Mouse (Mus musculus): ENCODE results near the gene Btbd35f8. TPM values are rescaled to one million over a fixed set of nuclear protein-coding genes. Genes with fewer than 3 reads are reported as not detected.

Gene Btbd35f8
- polyA plus RNA-seq (2014; fragmentation: Illumina TruSeq; extraction: RNeasy Lipid Tissue Mini Kit (QIAGEN cat#74804); ENCODE audit: low read depth, low replicate concordance) = not detected

DNA sequence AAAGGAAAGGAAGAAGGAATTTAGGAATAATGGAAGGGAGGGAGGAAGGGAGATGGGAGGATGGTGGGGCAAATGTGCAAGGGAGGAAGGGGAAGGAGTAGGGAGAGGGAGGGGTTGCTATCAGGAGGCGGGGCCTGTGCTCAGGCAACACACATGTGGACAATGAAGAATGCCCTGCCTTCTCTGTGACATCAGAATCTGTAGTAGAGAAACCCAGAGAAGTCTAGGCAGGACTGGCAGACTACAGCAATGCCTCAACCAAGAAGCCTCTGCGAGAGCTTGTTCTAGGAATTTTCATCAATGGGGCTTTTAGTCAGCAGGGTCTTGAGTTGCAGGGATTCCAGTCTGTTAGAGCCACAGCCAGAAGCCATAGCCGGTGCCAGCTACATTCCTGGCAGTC lies at the start of gene Btbd35f8:
Gene Btbd35f8, plus strand, starts transcription at position 301 of the 400 bp plus-strand sequence.

Other genes starting within 250 kb of the Btbd35f8 start
- not detected for gene Spin2g, start 211.8 kb upstream of the Btbd35f8 start, polyA plus RNA-seq (2014; fragmentation: Illumina TruSeq; extraction: RNeasy Lipid Tissue Mini Kit (QIAGEN cat#74804); ENCODE audit: low read depth, low replicate concordance)